15 mouse cellular contexts compared by ENCODE assay signal in genomic region chr6:118001272-118001671, GRCm38 (mm10). TPM values are rescaled to one million over a fixed set of nuclear protein-coding genes. Genes with fewer than 3 reads are reported as not detected.
A peak's percentile ranks its signal among the peaks of the same experiment; 100 is the strongest.
DNase-seq lines count a peak whose midpoint lies in the region; ATAC-seq lines count a peak whose summit lies in the region.
"Had no signal": no experiment of that assay in that cellular context is flagged by ENCODE, and none has a peak within 500 bp of the region (broad histone marks: within the 10 kb centered on the region; RNA-seq: fewer than 3 reads in every experiment).

No protein-coding gene starts in this region.

- H3K4me3 ChIP-seq in neural tube, embryonic 11.5 days (ENCODE audit: low read depth, low read length) = no peak overlapping the region
- no peak overlapping the region for H3K4me3 ChIP-seq in neural tube, embryonic 15.5 days (replicated peaks)
- H3K4me3 ChIP-seq: forebrain, embryonic 10.5 days; limb, embryonic 15.5 days; megakaryocyte, embryonic 14.5 days had no signal

- ATAC-seq in CD4-positive, CD25-positive, alpha-beta regulatory T cell, adult 4 months = no peak
- no peak for ATAC-seq in neural tube, embryonic 11.5 days (ENCODE audit: insufficient read depth, low FRiP score, low TSS enrichment)
- no peak for ATAC-seq in neural tube, embryonic 15.5 days (ENCODE audit: low FRiP score)
- no peak for ATAC-seq in megakaryocyte-erythroid progenitor cell, adult 5-6 weeks (replicated peaks; ENCODE audit: low FRiP score, low TSS enrichment, poor library complexity, severe bottlenecking)
- ATAC-seq: activated CD4-positive, CD25-positive, alpha-beta regulatory T cell, adult 4 months; hindbrain, embryonic 16.5 days had no signal

- no peak overlapping the region for H3K9ac ChIP-seq in neural tube, embryonic 11.5 days (ENCODE audit: low read length)
- no peak overlapping the region for H3K9ac ChIP-seq in neural tube, embryonic 15.5 days (replicated peaks)
- H3K9ac ChIP-seq: limb, embryonic 15.5 days had no signal

- no peak overlapping the region for H3K4me2 ChIP-seq in neural tube, embryonic 11.5 days (ENCODE audit: low read depth)
- no peak overlapping the region for H3K4me2 ChIP-seq in neural tube, embryonic 15.5 days
- H3K4me2 ChIP-seq: limb, embryonic 15.5 days had no signal

- no peaks in the 10 kb centered on the region for H3K36me3 ChIP-seq in neural tube, embryonic 11.5 days (ENCODE audit: control insufficient read depth, insufficient read depth, low read length)
- no peaks in the 10 kb centered on the region for H3K36me3 ChIP-seq in neural tube, embryonic 15.5 days
- H3K36me3 ChIP-seq: forebrain, embryonic 10.5 days; limb, embryonic 15.5 days had no signal

- peak; percentile 7 for DNase-seq in CD4-positive, CD25-positive, alpha-beta regulatory T cell, adult 2 months (ENCODE audit: low read depth, low spot score)
- peak; percentile 41 for DNase-seq in neural tube, embryonic 11.5 days (ENCODE audit: low spot score)
- peak; percentile 3 to 65 for DNase-seq in kidney, postnatal 36 days
- DNase-seq in spleen, postnatal 14 days (ENCODE audit: low spot score in 2 of 2) = no peak
- no peak for DNase-seq in layer of hippocampus, adult 9-10 months (ENCODE audit: low spot score)
- DNase-seq: cerebellum, adult 18-20 months; heart, adult 18-20 months had no signal

- H3K4me1 ChIP-seq in neural tube, embryonic 11.5 days (ENCODE audit: control insufficient read depth, insufficient read depth, low read length) = no peaks in the 10 kb centered on the region
- no peaks in the 10 kb centered on the region for H3K4me1 ChIP-seq in neural tube, embryonic 15.5 days
- H3K4me1 ChIP-seq: forebrain, embryonic 10.5 days; limb, embryonic 15.5 days; megakaryocyte, embryonic 14.5 days had no signal

- 13% methylated on average over 3 of the region's 3 CpGs for WGBS in neural tube, embryonic 11.5 days
- 12% methylated on average over 3 of the region's 3 CpGs for WGBS in neural tube, embryonic 15.5 days

- no peak overlapping the region for H3K27ac ChIP-seq in neural tube, embryonic 11.5 days (ENCODE audit: low read depth, low read length)
- H3K27ac ChIP-seq in neural tube, embryonic 15.5 days (replicated peaks) = no peak overlapping the region
- H3K27ac ChIP-seq: forebrain, embryonic 10.5 days; limb, embryonic 15.5 days had no signal

- no peaks in the 10 kb centered on the region for H3K27me3 ChIP-seq in neural tube, embryonic 11.5 days (ENCODE audit: control insufficient read depth, insufficient read depth, low read length)
- H3K27me3 ChIP-seq in neural tube, embryonic 15.5 days (replicated peaks) = no peaks in the 10 kb centered on the region; the same call in 1 of the 2 replicates

- no peaks in the 10 kb centered on the region for H3K9me3 ChIP-seq in neural tube, embryonic 11.5 days (ENCODE audit: control insufficient read depth, low read length)
- no peaks in the 10 kb centered on the region for H3K9me3 ChIP-seq in neural tube, embryonic 15.5 days (replicated peaks)
- H3K9me3 ChIP-seq: forebrain, embryonic 10.5 days; limb, embryonic 15.5 days; megakaryocyte, embryonic 14.5 days had no signal

RNA-seq across cellular contexts. Expression of gene Rasgef1a, which starts 10.0 kb away (rescaled TPM):
- polyA plus RNA-seq in CD4-positive, CD25-positive, alpha-beta regulatory T cell, adult 4 months (2017; shearing (Covaris generic)) = 1 to 10 TPM; 5.4 to 7.8 TPM
- 0.13 and 0.14 TPM in 2 replicates for polyA plus RNA-seq in neural tube, embryonic 11.5 days (2014; fragmentation: Nextera tagmentation; extraction: Ambion mirVana)
- polyA plus RNA-seq in neural tube, embryonic 15.5 days (2015; fragmentation: Nextera tagmentation; extraction: Ambion mirVana) = 3.3 and 4.3 TPM in 2 replicates
- total RNA-seq in megakaryocyte-erythroid progenitor cell, adult 5-6 weeks (2014; fragmentation: Nextera tagmentation) = 0.15 TPM in 1 of 2 replicates, not detected in the other
- total RNA-seq in megakaryocyte-erythroid progenitor cell, adult 5-6 weeks (2017) = not detected in 2 replicates

Comparison
In these comparisons a context has a peak if more than half of its experiments do, and no peak if none do; other contexts are left out.
1. DNase-seq: peak in CD4-positive, CD25-positive, alpha-beta regulatory T cell, adult 2 months (single experiment), neural tube, embryonic 11.5 days (single experiment) and kidney, postnatal 36 days (2 of 2); none in spleen, postnatal 14 days (0 of 2) and layer of hippocampus, adult 9-10 months (single experiment).